Mouse (Mus musculus): ENCODE results near the gene Olfr620. TPM values are rescaled to one million over a fixed set of nuclear protein-coding genes. Genes with fewer than 3 reads are reported as not detected.

Olfr620 gene
- total and polyA plus RNA-seq, 3 experiments, result not detected

DNA sequence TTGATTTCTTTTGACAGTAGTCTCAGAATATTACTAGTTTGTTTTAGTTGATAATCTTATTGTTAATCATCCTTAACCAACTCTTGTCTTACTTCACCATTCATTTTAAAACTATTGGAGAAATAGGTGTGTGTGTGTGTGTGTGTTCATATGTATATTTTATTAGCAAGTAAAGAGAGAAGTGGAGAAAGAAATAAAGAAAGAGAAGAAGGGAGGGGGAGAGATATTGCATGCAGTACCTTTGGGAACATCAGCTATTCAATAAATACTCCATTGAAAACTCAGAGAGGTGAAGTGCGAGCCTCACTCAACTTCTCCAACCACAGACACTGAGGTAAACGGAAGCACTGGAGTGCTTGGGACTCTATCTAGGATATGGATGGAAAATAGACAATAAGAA lies 56.6 kb downstream of the Olfr620 start, which contains the start of gene Olfr615:
Gene Olfr615, plus strand, starts transcription at position 301 of the 400 bp plus-strand sequence.
- H3K4me1 ChIP-seq (ENCODE audit: control insufficient read depth in 1 of 2, insufficient read depth in 2 of 2), result no peaks in the 10 kb centered on the region
- H3K36me3 ChIP-seq (replicated peaks in 1 of 2; ENCODE audit: control insufficient read depth in 1 of 2, insufficient read depth in 1 of 2, low read length in 1 of 2), result no peaks in the 10 kb centered on the region
- no peaks in the 10 kb centered on the region for H3K79me2 ChIP-seq (replicated peaks; ENCODE audit: control insufficient read depth, extremely low read depth, insufficient read depth, poor library complexity, severe bottlenecking)
- no peak within 1 kb of the TSS for H3K27ac ChIP-seq (ENCODE audit: insufficient read depth, low read depth)
- no peak within 1 kb of the TSS for H3K4me2 ChIP-seq (ENCODE audit: insufficient read depth, low read depth, poor library complexity, severe bottlenecking)
- TF ChIP-seq CHD2 (IDR thresholded peaks at IDR 0.05; ENCODE audit: low read length) (no peak), MXI1 (IDR thresholded peaks at IDR 0.05; ENCODE audit: low read depth, low read length) (no peak), UBTF (IDR thresholded peaks at IDR 0.05; ENCODE audit: low read depth, low read length) (no peak), JUN (IDR thresholded peaks at IDR 0.05; ENCODE audit: insufficient read depth, low read depth, low read length) (no peak), CHD1 (IDR thresholded peaks at IDR 0.05; ENCODE audit: low read depth, low read length) (no peak), ELF1 (IDR thresholded peaks at IDR 0.05; ENCODE audit: low read depth, low read length) (no peak), TCF12 (IDR thresholded peaks at IDR 0.05; ENCODE audit: low read depth, low read length) (no peak), ZKSCAN1 (IDR thresholded peaks at IDR 0.05; ENCODE audit: borderline replicate concordance, low read depth, low read length) (no peak), BHLHE40 (IDR thresholded peaks at IDR 0.05; ENCODE audit: low read depth, low read length) (no peak), MYC (IDR thresholded peaks at IDR 0.05; ENCODE audit: low read depth, low read length) (no peak), POLR2A (IDR thresholded peaks at IDR 0.05; ENCODE audit: low read depth, low read length) (no peak), RAD21 (IDR thresholded peaks at IDR 0.05; ENCODE audit: low read depth, low read length) (no peak), RCOR1 (conservative IDR thresholded peaks at IDR 0.05; ENCODE audit: low read depth, low read length) (no peak), EP300 (IDR thresholded peaks at IDR 0.05; ENCODE audit: low read length) (no peak), MAFK (IDR thresholded peaks at IDR 0.05; ENCODE audit: insufficient replicate concordance, low read length) (no peak)
- no peak within 1 kb of the TSS for H3K4me3 ChIP-seq (replicated peaks in 1 of 3; ENCODE audit: low read depth in 2 of 3, low read length in 2 of 3, poor library complexity in 1 of 3)
- H3K27me3 ChIP-seq (replicated peaks), result no peaks in the 10 kb centered on the region
- no peak within 1 kb of the TSS for H3K9ac ChIP-seq (ENCODE audit: insufficient read depth, low read depth)
- no peaks in the 10 kb centered on the region for H3K9me3 ChIP-seq (replicated peaks; ENCODE audit: low read length)
- dilution Hi-C loops (cut with MboI; ENCODE audit: extremely low pct_ligation_motif_present, extremely low pct_unique_long_range_greater_than_20kb, low sequenced_read_pairs), result no loop called here
- in situ Hi-C loops (cut with MboI; ENCODE audit: low pct_ligation_motif_present, low pct_unique_long_range_greater_than_20kb, low sequenced_read_pairs), result no loop called here
- DNase-seq (ENCODE audit: extremely low read depth), result no peak

Other genes starting within 250 kb of the Olfr620 start
Only the 20 nearest of the 33 such genes appear.
- gene Olfr607, start 148.4 kb downstream of the Olfr620 start, total RNA-seq (2012; rRNA removed), result not detected in 2 replicates
- not detected in 2 replicates for gene Olfr607, start 148.4 kb downstream of the Olfr620 start, total RNA-seq (2014; rRNA removed)
- not detected in 2 replicates for gene Olfr607, start 148.4 kb downstream of the Olfr620 start, polyA plus RNA-seq (2012; ENCODE audit: insufficient read length, low read depth)
- not detected in 2 replicates for gene Olfr608, start 142.7 kb downstream of the Olfr620 start, total RNA-seq (2012; rRNA removed)
- not detected in 2 replicates for gene Olfr608, start 142.7 kb downstream of the Olfr620 start, total RNA-seq (2014; rRNA removed)
- not detected in 2 replicates for gene Olfr608, start 142.7 kb downstream of the Olfr620 start, polyA plus RNA-seq (2012; ENCODE audit: insufficient read length, low read depth)
- not detected in 2 replicates for gene Olfr609, start 114.5 kb downstream of the Olfr620 start, total RNA-seq (2012; rRNA removed)
- not detected in 2 replicates for gene Olfr609, start 114.5 kb downstream of the Olfr620 start, total RNA-seq (2014; rRNA removed)
- not detected in 2 replicates for gene Olfr609, start 114.5 kb downstream of the Olfr620 start, polyA plus RNA-seq (2012; ENCODE audit: insufficient read length, low read depth)
- gene Olfr610, start 100.4 kb downstream of the Olfr620 start, total RNA-seq (2012; rRNA removed), result not detected in 2 replicates
- gene Olfr610, start 100.4 kb downstream of the Olfr620 start, total RNA-seq (2014; rRNA removed), result not detected in 2 replicates
- not detected in 2 replicates for gene Olfr610, start 100.4 kb downstream of the Olfr620 start, polyA plus RNA-seq (2012; ENCODE audit: insufficient read length, low read depth)
- not detected in 2 replicates for gene Olfr611, start 91.7 kb downstream of the Olfr620 start, total RNA-seq (2012; rRNA removed)
- gene Olfr611, start 91.7 kb downstream of the Olfr620 start, total RNA-seq (2014; rRNA removed), result not detected in 2 replicates
- gene Olfr611, start 91.7 kb downstream of the Olfr620 start, polyA plus RNA-seq (2012; ENCODE audit: insufficient read length, low read depth), result not detected in 2 replicates
- not detected in 2 replicates for gene Olfr612, start 69.8 kb downstream of the Olfr620 start, total RNA-seq (2012; rRNA removed)
- gene Olfr612, start 69.8 kb downstream of the Olfr620 start, total RNA-seq (2014; rRNA removed), result not detected in 2 replicates
- gene Olfr612, start 69.8 kb downstream of the Olfr620 start, polyA plus RNA-seq (2012; ENCODE audit: insufficient read length, low read depth), result not detected in 2 replicates
- gene Olfr613, start 64.5 kb downstream of the Olfr620 start, total RNA-seq (2012; rRNA removed), result not detected in 2 replicates
- gene Olfr613, start 64.5 kb downstream of the Olfr620 start, total RNA-seq (2014; rRNA removed), result not detected in 2 replicates
- gene Olfr613, start 64.5 kb downstream of the Olfr620 start, polyA plus RNA-seq (2012; ENCODE audit: insufficient read length, low read depth), result not detected in 2 replicates
- gene Olfr615, start 56.5 kb downstream of the Olfr620 start, total RNA-seq (2012; rRNA removed), result not detected in 2 replicates
- gene Olfr615, start 56.5 kb downstream of the Olfr620 start, total RNA-seq (2014; rRNA removed), result not detected in 2 replicates
- gene Olfr615, start 56.5 kb downstream of the Olfr620 start, polyA plus RNA-seq (2012; ENCODE audit: insufficient read length, low read depth), result not detected in 2 replicates
- not detected in 2 replicates for gene Olfr616, start 43.4 kb downstream of the Olfr620 start, total RNA-seq (2012; rRNA removed)
- not detected in 2 replicates for gene Olfr616, start 43.4 kb downstream of the Olfr620 start, total RNA-seq (2014; rRNA removed)
- not detected in 2 replicates for gene Olfr616, start 43.4 kb downstream of the Olfr620 start, polyA plus RNA-seq (2012; ENCODE audit: insufficient read length, low read depth)
- gene Olfr617, start 39.5 kb downstream of the Olfr620 start, total RNA-seq (2012; rRNA removed), result not detected in 2 replicates
- not detected in 2 replicates for gene Olfr617, start 39.5 kb downstream of the Olfr620 start, total RNA-seq (2014; rRNA removed)
- not detected in 2 replicates for gene Olfr617, start 39.5 kb downstream of the Olfr620 start, polyA plus RNA-seq (2012; ENCODE audit: insufficient read length, low read depth)
- not detected in 2 replicates for gene Olfr618, start 22.4 kb downstream of the Olfr620 start, total RNA-seq (2012; rRNA removed)
- not detected in 2 replicates for gene Olfr618, start 22.4 kb downstream of the Olfr620 start, total RNA-seq (2014; rRNA removed)
- gene Olfr618, start 22.4 kb downstream of the Olfr620 start, polyA plus RNA-seq (2012; ENCODE audit: insufficient read length, low read depth), result not detected in 2 replicates
- not detected in 2 replicates for gene Olfr619, start 12.0 kb downstream of the Olfr620 start, total RNA-seq (2012; rRNA removed)
- gene Olfr619, start 12.0 kb downstream of the Olfr620 start, total RNA-seq (2014; rRNA removed), result not detected in 2 replicates
- gene Olfr619, start 12.0 kb downstream of the Olfr620 start, polyA plus RNA-seq (2012; ENCODE audit: insufficient read length, low read depth), result not detected in 2 replicates
- gene Olfr622, start 30.2 kb upstream of the Olfr620 start, total RNA-seq (2012; rRNA removed), result not detected in 2 replicates
- not detected in 2 replicates for gene Olfr622, start 30.2 kb upstream of the Olfr620 start, total RNA-seq (2014; rRNA removed)
- not detected in 2 replicates for gene Olfr622, start 30.2 kb upstream of the Olfr620 start, polyA plus RNA-seq (2012; ENCODE audit: insufficient read length, low read depth)
- gene Olfr623, start 51.2 kb upstream of the Olfr620 start, total RNA-seq (2012; rRNA removed), result not detected in 2 replicates
- gene Olfr623, start 51.2 kb upstream of the Olfr620 start, total RNA-seq (2014; rRNA removed), result not detected in 2 replicates
- not detected in 2 replicates for gene Olfr623, start 51.2 kb upstream of the Olfr620 start, polyA plus RNA-seq (2012; ENCODE audit: insufficient read length, low read depth)
- gene Olfr624, start 58.7 kb upstream of the Olfr620 start, total RNA-seq (2012; rRNA removed), result not detected in 2 replicates
- not detected in 2 replicates for gene Olfr624, start 58.7 kb upstream of the Olfr620 start, total RNA-seq (2014; rRNA removed)
- gene Olfr624, start 58.7 kb upstream of the Olfr620 start, polyA plus RNA-seq (2012; ENCODE audit: insufficient read length, low read depth), result not detected in 2 replicates
- gene Olfr625-ps1, start 70.2 kb upstream of the Olfr620 start, total RNA-seq (2012; rRNA removed), result not detected in 2 replicates
- gene Olfr625-ps1, start 70.2 kb upstream of the Olfr620 start, total RNA-seq (2014; rRNA removed), result not detected in 2 replicates
- not detected in 2 replicates for gene Olfr625-ps1, start 70.2 kb upstream of the Olfr620 start, polyA plus RNA-seq (2012; ENCODE audit: insufficient read length, low read depth)
- gene Olfr243, start 102.1 kb upstream of the Olfr620 start, total RNA-seq (2012; rRNA removed), result not detected in 2 replicates
- gene Olfr243, start 102.1 kb upstream of the Olfr620 start, total RNA-seq (2014; rRNA removed), result not detected in 2 replicates
- 0.05 TPM in 1 of 2 replicates, not detected in the other for gene Olfr243, start 102.1 kb upstream of the Olfr620 start, polyA plus RNA-seq (2012; ENCODE audit: insufficient read length, low read depth)
- gene Olfr628, start 117.8 kb upstream of the Olfr620 start, total RNA-seq (2012; rRNA removed), result not detected in 2 replicates
- gene Olfr628, start 117.8 kb upstream of the Olfr620 start, total RNA-seq (2014; rRNA removed), result not detected in 2 replicates
- not detected in 2 replicates for gene Olfr628, start 117.8 kb upstream of the Olfr620 start, polyA plus RNA-seq (2012; ENCODE audit: insufficient read length, low read depth)
- not detected in 2 replicates for gene Olfr629, start 132.4 kb upstream of the Olfr620 start, total RNA-seq (2012; rRNA removed)
- gene Olfr629, start 132.4 kb upstream of the Olfr620 start, total RNA-seq (2014; rRNA removed), result not detected in 2 replicates
- not detected in 2 replicates for gene Olfr629, start 132.4 kb upstream of the Olfr620 start, polyA plus RNA-seq (2012; ENCODE audit: insufficient read length, low read depth)
- not detected in 2 replicates for gene Olfr630, start 144.8 kb upstream of the Olfr620 start, total RNA-seq (2012; rRNA removed)
- gene Olfr630, start 144.8 kb upstream of the Olfr620 start, total RNA-seq (2014; rRNA removed), result not detected in 2 replicates
- not detected in 2 replicates for gene Olfr630, start 144.8 kb upstream of the Olfr620 start, polyA plus RNA-seq (2012; ENCODE audit: insufficient read length, low read depth)

All from CH12.LX (cell line).